Mouse (Mus musculus) 416B (cell line): ENCODE data around the gene Nos1ap.

ENCODE experiments used
- DNase-seq: peaks from one replicate; pipeline ENCODE4 v3.0.0; 2011; ENCODE audit warnings: low read depth

Nos1ap gene

GRCm38 (mm10) chr1:170589219-170590040 lies at the start of gene Nos1ap:
Nos1ap (minus strand) TSS chr1:170589861.
- DNase-seq = peak; percentile 34

DNA sequence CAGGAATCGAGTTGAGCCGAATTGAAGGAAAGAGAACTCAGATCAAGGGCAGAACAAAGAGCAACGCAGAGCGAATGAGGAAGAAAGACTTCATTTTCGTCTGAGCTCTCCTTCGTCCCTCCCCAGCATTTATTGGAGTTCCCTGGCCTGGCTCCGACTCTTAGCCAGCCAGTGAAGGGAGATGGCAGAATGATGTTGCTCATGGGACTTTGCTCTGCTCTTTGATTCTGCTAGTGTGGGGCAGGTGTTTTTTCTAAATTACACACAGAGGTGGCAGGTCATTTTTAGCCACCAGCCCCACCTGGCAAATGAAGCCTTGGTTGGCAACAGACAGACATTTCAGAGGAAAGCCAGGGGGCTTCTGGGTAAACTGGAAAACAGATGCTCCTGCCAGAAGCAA lies 49.3 kb upstream of the Nos1ap start:
- no peak for DNase-seq

DNA sequence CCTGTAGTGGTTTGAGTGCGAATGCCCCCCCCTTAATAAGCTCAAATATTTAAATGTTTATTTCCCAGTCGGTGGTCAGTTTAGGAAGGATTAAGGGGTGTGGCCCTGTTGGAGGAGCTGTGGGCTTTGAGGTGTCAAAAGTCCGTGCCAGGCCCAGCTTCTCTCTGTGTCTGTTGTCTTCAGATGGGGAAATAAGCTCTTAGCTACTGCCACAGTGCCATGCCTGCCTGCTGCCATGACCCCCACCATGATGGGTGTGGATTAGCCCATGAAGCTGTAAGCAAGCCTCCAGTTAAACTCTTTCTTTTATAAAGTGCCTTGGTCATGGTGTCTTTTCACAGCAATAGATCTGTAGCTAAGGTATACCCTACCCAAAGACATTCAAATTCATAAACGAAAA lies 43.2 kb upstream of the Nos1ap start:
- no peak for DNase-seq

GRCm38 (mm10) chr1:170632385-170632784 lies 42.7 kb upstream of the Nos1ap start:
- peak; percentile 86 for DNase-seq

DNA sequence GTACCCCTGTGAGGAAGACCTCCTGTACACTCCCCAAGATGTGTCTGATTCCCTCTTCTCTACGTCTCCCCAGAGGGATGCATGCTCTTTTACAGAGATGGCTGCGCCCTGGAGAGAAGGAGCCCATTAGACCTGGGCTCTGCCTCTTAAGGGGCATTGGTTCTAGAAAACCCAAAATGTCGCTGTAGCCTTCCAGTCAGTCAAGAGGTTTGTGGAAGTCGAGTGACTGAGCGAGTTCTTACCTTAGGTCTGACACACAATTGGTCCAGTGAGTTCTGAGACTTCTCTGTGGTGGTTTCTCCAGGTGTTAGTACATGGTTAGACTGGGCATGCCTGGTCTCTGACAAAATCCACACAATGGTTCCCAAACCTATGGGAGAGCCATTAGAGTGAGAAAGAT lies 41.9 kb upstream of the Nos1ap start:
- no peak for DNase-seq

- peak; percentile 37 for DNase-seq
Measured at GRCm38 (mm10) chr1:170630489-170630888, 40.8 kb upstream of the Nos1ap start.

GRCm38 (mm10) chr1:170623432-170623831 lies 33.8 kb upstream of the Nos1ap start:
- DNase-seq = peak; percentile 71

- peak; percentile 98 for DNase-seq
Measured at GRCm38 (mm10) chr1:170622934-170623333, 33.3 kb upstream of the Nos1ap start.

DNA sequence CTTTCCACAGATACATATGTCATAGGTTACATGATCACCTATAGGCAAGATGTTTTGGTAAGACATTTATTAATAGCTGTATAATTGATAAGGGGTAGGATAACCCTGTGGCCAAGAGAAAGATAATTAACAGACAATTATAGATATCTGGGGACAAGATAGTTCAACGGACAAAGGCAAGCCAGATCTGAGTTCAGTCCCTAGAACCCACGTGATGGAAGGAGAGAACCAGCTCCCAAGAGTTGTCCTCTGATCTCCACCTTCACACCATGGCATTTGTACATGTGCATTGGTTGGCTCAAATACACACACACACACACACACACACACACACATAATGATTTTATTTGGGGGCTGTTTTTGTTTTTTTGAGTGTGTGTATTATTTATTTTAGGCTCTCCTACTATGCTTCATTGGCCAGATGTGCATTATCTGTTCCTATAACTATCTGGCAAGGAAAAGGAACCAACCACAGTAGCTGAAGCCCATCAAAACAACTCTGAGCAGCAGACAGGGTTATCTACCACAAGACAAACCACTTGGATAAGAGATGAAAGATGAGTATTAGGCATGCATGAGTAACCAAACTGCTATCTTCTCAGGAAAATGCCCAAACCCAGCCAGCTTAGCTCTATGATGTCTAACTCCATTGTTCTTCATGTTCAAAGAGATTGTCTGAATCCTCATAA lies 30.2 kb upstream of the Nos1ap start:
- peak; percentile 74 for DNase-seq

- peak; percentile 82 for DNase-seq
Measured at GRCm38 (mm10) chr1:170612968-170613872, 23.6 kb upstream of the Nos1ap start.

- DNase-seq = no peak
Measured at GRCm38 (mm10) chr1:170611631-170612030, 22.0 kb upstream of the Nos1ap start.

GRCm38 (mm10) chr1:170610695-170611094 lies 21.0 kb upstream of the Nos1ap start:
- peak; percentile 19 for DNase-seq

DNA sequence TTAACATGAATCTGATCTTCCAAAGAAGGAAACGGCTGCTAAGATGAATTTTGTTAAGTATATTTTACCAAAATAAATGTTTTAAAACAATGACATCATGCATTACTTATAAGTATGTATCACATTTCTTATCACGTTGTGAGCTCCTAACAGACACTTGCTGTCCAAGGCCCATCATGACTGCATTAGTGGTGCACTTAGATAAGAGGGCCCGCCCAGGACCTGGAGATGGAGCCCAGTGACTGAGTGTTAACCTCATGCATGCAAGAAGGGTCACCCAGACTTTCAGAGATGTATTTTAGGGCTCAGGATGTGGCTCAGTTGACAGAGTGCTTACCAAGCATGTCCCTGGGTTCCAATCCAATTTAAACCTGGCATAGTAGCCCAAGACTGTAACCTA lies 20.6 kb upstream of the Nos1ap start:
- peak; percentile 52 for DNase-seq

- DNase-seq = peak; percentile 62
Measured at GRCm38 (mm10) chr1:170609872-170610271, 20.2 kb upstream of the Nos1ap start.

GRCm38 (mm10) chr1:170608461-170609071 lies 18.9 kb upstream of the Nos1ap start:
- peak; percentile 29 for DNase-seq

DNA sequence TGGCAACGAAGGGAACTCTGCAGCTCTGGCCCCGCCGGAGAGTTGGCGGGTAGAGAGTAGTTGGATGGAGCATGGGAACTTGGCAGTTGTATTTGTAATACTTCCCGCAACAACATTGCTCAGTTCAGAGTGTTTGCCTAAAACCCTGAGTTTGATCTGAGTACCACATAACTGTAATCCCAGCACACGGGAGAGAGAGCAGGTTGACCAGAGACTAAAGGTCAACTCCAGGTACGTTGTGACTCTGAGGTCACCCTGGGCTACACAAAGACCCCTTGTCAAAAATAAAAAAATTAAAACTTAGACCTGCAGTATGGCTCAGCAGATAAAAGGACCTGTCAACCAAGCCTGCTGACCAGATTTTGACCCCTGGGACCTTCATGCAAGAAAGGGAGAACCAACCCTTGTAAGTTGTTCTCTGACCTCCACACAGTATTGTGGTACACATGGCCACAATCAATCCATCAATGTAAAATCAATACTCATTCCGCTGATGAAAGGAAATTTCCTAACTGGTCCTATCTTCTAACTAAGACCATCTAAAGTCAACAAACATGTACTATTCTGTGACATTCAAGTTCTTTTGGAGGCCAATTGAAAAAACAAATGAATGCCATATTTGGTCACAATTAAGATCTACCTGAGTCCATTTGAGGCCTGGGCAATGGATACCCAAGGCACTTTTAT lies 17.7 kb upstream of the Nos1ap start:
- no peak for DNase-seq

GRCm38 (mm10) chr1:170605228-170606001 lies 15.8 kb upstream of the Nos1ap start:
- DNase-seq = no peak

DNA sequence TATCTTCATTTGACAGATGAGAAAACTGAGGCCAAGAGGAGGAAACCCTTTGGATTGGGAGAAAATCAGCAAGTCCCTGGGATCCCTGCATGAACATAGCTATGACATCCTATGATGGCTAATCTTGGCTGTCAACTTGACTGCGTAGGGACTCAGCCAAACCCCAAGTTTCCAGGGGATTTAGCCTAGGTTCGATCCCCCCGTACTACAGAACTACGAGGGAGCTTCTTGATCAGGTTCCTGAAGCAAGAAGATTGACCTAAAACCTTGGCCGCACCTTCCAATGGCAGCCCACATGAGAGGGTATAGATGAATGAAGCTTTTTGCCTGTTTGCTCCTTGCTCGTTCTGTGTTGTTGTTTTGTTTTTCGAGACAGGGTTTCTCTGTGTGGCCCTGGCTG lies 4.9 kb upstream of the Nos1ap start:
- no peak for DNase-seq

GRCm38 (mm10) chr1:170590531-170590930 lies 870 bp upstream of the Nos1ap start:
- DNase-seq = peak; percentile 72

DNA sequence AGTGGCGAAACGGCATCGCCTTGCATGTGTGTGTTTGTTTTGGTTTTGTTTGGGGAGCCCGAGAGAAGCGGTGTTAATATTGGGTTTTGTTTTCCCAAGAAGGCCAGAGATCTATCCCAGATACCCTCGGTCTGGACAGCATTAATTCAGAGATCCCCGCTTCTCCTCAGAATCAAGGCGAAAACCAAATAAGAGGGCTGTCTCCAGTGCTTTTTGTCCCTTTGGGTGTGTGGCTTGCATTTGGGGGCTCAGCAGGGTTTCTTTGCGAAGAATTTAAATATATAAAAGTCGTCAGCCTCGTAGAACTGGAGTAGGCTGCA lies 340 bp upstream of the Nos1ap start:
- peak; percentile 43 for DNase-seq

DNA sequence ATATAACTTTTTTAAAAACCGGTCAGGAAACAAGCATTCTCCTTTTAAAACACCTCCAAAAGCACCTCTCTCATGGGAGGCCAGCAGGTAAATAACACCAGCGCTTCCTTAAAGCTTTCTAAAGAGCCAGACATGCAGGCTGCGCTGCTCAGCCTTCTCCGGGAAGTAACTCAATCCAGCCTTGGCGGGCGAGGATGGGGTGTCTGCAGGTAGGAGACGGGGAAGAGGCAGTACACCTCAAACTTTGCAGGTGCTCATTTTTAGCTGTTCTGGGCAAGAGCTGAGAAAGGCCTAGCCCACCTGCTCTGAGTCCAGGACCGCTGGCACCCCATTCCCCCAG lies 812 bp downstream of the Nos1ap start:
- DNase-seq = peak; percentile 22
